Comparison of ENCODE assay signal across 18 mouse cellular contexts in the genomic region with DNA sequence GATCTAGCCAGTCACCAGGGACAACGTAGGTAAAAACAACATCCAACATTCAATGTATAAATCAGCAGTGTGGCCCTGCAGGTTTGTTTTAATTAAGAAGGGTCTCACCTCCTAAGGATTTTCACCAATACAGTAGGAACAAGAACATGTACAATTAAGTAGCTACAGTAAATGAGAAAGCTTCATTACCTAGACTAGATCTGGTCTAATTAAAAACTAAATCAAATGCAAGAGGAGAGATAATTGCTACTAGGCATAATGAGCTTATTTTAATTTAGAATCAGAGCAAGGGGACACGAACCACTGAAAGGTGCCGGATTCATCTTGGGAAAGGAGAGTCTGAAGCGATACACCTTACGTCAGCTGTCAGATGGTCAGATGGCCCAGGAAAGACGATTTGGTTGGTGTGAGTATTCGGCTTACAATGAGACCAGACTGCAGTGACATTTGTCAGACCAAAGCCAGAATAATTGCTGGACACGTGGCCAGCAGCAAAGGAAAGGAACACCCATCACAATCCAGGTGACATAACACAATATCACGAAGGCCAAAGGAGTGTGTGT.
"Had no signal": no experiment of that assay in that cellular context is flagged by ENCODE, and none has a peak within 500 bp of the region (broad histone marks: within the 10 kb centered on the region; RNA-seq: fewer than 3 reads in every experiment).

No protein-coding gene starts in this region.

- H3K27me3 ChIP-seq: kidney, embryonic 15.5 days; liver, embryonic 13.5 days; midbrain, embryonic 12.5 days; midbrain, embryonic 15.5 days; stomach, embryonic 15.5 days had no signal

- H3K27ac ChIP-seq: kidney, embryonic 15.5 days; left cerebral cortex, adult 2 months; liver, embryonic 13.5 days; midbrain, embryonic 12.5 days; midbrain, embryonic 15.5 days; stomach, embryonic 15.5 days had no signal

- H3K4me3 ChIP-seq: kidney, embryonic 15.5 days; left cerebral cortex, adult 2 months; liver, embryonic 13.5 days; midbrain, embryonic 12.5 days; midbrain, embryonic 15.5 days; myocyte; stomach, embryonic 15.5 days had no signal

- H3K9ac ChIP-seq: kidney, embryonic 15.5 days; liver, embryonic 13.5 days; midbrain, embryonic 12.5 days; midbrain, embryonic 15.5 days; stomach, embryonic 15.5 days had no signal

- H3K4me2 ChIP-seq: kidney, embryonic 15.5 days; liver, embryonic 13.5 days; midbrain, embryonic 12.5 days; midbrain, embryonic 15.5 days; stomach, embryonic 15.5 days had no signal

- ATAC-seq: midbrain, embryonic 15.5 days had no signal

- H3K9me3 ChIP-seq: kidney, embryonic 15.5 days; liver, embryonic 13.5 days; midbrain, embryonic 12.5 days; midbrain, embryonic 15.5 days; stomach, embryonic 15.5 days had no signal

- DNase-seq: kidney, adult 8-10 months; kidney, postnatal 10 days; kidney, postnatal 36 days; layer of hippocampus, postnatal 36 days; liver, embryonic 13.5 days; lung, adult 2 months; lung, postnatal 14 days; lung, postnatal 4 days; retina, postnatal 1 day; right cerebral cortex, postnatal 25 days; spleen, adult 18-20 months; thymus, postnatal 25 days had no signal

- H3K4me1 ChIP-seq: liver, embryonic 13.5 days; midbrain, embryonic 12.5 days; midbrain, embryonic 15.5 days had no signal

- H3K36me3 ChIP-seq: kidney, embryonic 15.5 days; liver, embryonic 13.5 days; midbrain, embryonic 12.5 days; midbrain, embryonic 15.5 days; stomach, embryonic 15.5 days had no signal
